Mouse (Mus musculus) monocyte, adult 5-6 weeks (primary cell): Measurements from ENCODE around the gene Olfr937. TPM values are rescaled to one million over a fixed set of nuclear protein-coding genes. Genes with fewer than 3 reads are reported as not detected.

ENCODE experiments used
- ATAC-seq: fragments of 153-309, 156-312 bp; replicated peaks from 2 replicates; pipeline ENCODE4 v1.8.0; 2017; ENCODE audit warnings: mild to moderate bottlenecking; ENCODE audit not compliant: low TSS enrichment, insufficient number of reproducible peaks, severe bottlenecking, poor library complexity, low FRiP score
- total RNA-seq: library from RNA; stranded (forward); fragments of 200-1000, 200-491, 200-594 nt; gene quantifications from 3 replicates; pipeline ENCODE4 v1.2.3, GENCODE M21; 2017

Olfr937 gene
- not detected in 3 replicates for total RNA-seq

- no peak for ATAC-seq
Measured at GRCm38 (mm10) chr9:39064851-39065250, at the start of gene Olfr937. Gene Olfr937 (minus strand): TSS chr9:39064951.

- no peak for ATAC-seq
Measured at GRCm38 (mm10) chr9:39078787-39079186, 14.0 kb upstream of the Olfr937 start, which contains the start of gene Olfr938. Gene Olfr938 (minus strand): TSS chr9:39078887.

GRCm38 (mm10) chr9:39023277-39023676 lies 41.5 kb downstream of the Olfr937 start, which contains the start of gene Olfr146:
Gene Olfr146 (minus strand): TSS chr9:39023377.
- ATAC-seq: no peak

Other genes with a start within 250 kb of the Olfr937 start
- gene Olfr923, start 238.4 kb downstream of the Olfr937 start, total RNA-seq: not detected in 3 replicates
- gene Olfr924, start 220.5 kb downstream of the Olfr937 start, total RNA-seq: not detected in 3 replicates
- gene Olfr26, start 209.9 kb downstream of the Olfr937 start, total RNA-seq: not detected in 3 replicates
- gene Olfr926, start 187.8 kb downstream of the Olfr937 start, total RNA-seq: not detected in 3 replicates
- gene Olfr930, start 135.1 kb downstream of the Olfr937 start, total RNA-seq: not detected in 3 replicates
- gene Olfr933, start 92.6 kb downstream of the Olfr937 start, total RNA-seq: not detected in 3 replicates
- not detected in 3 replicates for gene Olfr934, start 76.6 kb downstream of the Olfr937 start, total RNA-seq
- gene Olfr935, start 65.3 kb downstream of the Olfr937 start, total RNA-seq: 2.0 TPM in 1 of 3 replicates, not detected in the others
- not detected in 3 replicates for gene Olfr146, start 41.6 kb downstream of the Olfr937 start, total RNA-seq
- not detected in 3 replicates for gene Olfr938, start 13.9 kb upstream of the Olfr937 start, total RNA-seq
- gene Olfr27, start 63.2 kb upstream of the Olfr937 start, total RNA-seq: not detected in 3 replicates
- not detected in 3 replicates for gene Olfr943, start 101.4 kb upstream of the Olfr937 start, total RNA-seq
- not detected in 3 replicates for gene Olfr944, start 137.0 kb upstream of the Olfr937 start, total RNA-seq
- not detected in 3 replicates for gene Olfr1537, start 185.0 kb upstream of the Olfr937 start, total RNA-seq
- 0.53 TPM in 1 of 3 replicates, not detected in the others for gene Olfr945, start 211.9 kb upstream of the Olfr937 start, total RNA-seq